Mouse (Mus musculus): ENCODE data around the gene Irf4. TPM values are rescaled to one million over a fixed set of nuclear protein-coding genes. Genes with fewer than 3 reads are reported as not detected.

Gene Irf4
- polyA plus RNA-seq (2016; fragmentation: Nextera tagmentation; extraction: Ambion mirVana): 0.04 and 0.06 TPM in 2 replicates

DNA sequence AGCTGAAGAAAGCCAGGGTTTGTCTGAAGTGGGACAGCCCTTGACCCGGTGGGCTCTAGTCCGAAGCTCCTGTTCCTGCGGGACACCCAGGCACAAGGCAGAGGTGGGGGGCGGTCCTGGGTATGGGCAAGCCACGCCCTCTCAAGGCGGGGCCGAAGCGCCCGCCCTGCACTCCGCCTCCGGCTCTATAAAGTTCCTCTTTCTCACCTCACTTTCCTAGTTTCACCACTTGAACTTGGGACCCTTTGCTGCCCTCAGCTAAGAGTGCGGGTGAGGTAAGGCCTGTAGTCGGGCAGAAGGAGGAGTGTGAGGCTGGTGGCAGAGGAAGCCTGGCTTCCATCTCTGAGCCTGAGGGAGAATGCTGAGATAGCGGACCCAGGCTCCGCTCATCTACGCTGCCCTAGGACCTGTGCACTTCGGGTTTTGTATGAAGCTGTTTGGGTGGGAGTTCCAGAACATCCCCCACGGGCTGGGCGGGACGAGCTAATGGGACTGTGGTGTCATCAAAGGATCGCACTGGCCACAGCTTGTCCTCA, at the start of gene Irf4:
Irf4 (plus strand) TSS at position 206 of the 536 bp plus-strand sequence.
- H3K27me3 ChIP-seq: peaks cover 76% of the 10 kb centered on the region
- H3K9me3 ChIP-seq: no peaks in the 10 kb centered on the region
- H3K4me3 ChIP-seq (replicated peaks): peak within 1 kb of the TSS; percentile 42
- peak; percentile 91 for ATAC-seq (ENCODE audit: low FRiP score)
- no peaks in the 10 kb centered on the region for H3K36me3 ChIP-seq (replicated peaks)
- H3K4me1 ChIP-seq: peaks cover 25% of the 10 kb centered on the region
- H3K9ac ChIP-seq: no peak within 1 kb of the TSS; the same call in 1 of the 2 replicates
- under 1% methylated on average over 21 of the region's 21 CpGs for WGBS
- H3K4me2 ChIP-seq: peak within 1 kb of the TSS; percentile 68
- H3K27ac ChIP-seq: no peak within 1 kb of the TSS

DNA sequence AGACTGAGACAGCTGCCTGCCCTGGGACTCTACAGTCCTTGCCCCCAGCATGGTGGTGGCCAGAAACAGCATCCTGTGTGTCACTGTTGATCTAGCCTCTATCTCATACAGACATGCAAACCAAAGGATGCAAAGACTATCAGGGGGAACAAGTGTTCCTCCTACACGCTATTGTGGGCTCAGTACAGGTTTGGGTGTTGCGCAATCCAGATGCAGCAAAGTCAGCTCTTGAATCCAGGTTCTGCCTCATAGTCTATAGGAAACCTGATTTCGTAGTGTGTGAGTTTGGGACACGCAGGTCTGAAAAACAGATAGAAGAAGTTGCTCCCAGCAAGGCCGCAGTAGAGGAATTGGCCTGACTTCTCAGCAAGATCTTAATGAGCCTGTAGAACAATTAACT, 46.3 kb upstream of the Irf4 start:
- no peak overlapping the region for H3K27ac ChIP-seq
- H3K9me3 ChIP-seq: no peaks in the 10 kb centered on the region
- H3K36me3 ChIP-seq (replicated peaks): no peaks in the 10 kb centered on the region
- WGBS: 92% methylated on average over 5 of the region's 5 CpGs
- H3K27me3 ChIP-seq: no peaks in the 10 kb centered on the region
- H3K4me3 ChIP-seq (replicated peaks): no peak overlapping the region
- no peak overlapping the region for H3K9ac ChIP-seq
- no peak overlapping the region for H3K4me2 ChIP-seq
- no peak for ATAC-seq (ENCODE audit: low FRiP score)
- no peaks in the 10 kb centered on the region for H3K4me1 ChIP-seq

DNA sequence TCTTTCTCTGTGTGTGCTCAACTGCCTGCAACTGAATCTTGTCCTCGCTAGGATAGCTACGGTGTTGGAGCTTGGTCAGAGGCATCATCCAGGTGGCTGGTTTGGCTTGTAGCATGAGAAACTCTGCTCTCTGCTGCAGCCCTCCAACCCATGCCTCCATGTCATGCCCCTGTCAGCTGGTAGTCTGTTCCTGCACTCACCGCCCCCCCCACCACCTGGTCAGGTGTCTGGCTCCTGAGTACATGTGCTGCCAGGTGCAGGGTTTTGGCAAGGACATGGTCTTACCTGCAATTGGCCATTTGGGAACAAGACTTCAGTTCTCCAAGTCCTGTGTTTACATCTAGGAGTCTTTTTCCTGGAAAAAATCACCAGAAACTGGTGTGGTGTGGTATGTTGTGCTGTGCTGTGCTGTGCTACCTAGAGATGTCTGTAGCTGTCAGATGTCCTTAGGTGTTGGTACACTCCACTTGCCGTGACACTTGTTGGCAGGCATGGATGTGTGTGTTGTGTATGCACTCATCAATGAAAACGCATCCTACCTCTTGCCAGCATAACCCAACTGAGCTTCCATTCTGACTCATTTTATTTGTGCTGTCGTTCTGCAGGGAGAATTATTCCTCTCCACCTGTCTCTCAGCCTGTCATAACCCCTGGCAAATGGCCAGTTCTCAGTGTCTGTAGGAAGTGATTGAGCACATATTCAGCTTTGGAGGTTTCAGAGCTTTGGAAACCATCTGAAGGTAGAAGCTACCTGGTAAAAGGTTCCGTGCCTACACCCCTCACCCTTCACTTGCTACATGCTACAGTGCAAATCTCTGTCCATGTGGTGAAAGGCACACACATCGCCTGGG, 44.6 kb upstream of the Irf4 start:
- no peaks in the 10 kb centered on the region for H3K4me1 ChIP-seq
- no peak for ATAC-seq (ENCODE audit: low FRiP score)
- H3K4me2 ChIP-seq: no peak overlapping the region
- H3K36me3 ChIP-seq (replicated peaks): no peaks in the 10 kb centered on the region
- 89% methylated on average over 8 of the region's 8 CpGs for WGBS
- no peak overlapping the region for H3K9ac ChIP-seq
- no peak overlapping the region for H3K4me3 ChIP-seq (replicated peaks)
- H3K27me3 ChIP-seq: no peaks in the 10 kb centered on the region
- no peaks in the 10 kb centered on the region for H3K9me3 ChIP-seq
- H3K27ac ChIP-seq: no peak overlapping the region

DNA sequence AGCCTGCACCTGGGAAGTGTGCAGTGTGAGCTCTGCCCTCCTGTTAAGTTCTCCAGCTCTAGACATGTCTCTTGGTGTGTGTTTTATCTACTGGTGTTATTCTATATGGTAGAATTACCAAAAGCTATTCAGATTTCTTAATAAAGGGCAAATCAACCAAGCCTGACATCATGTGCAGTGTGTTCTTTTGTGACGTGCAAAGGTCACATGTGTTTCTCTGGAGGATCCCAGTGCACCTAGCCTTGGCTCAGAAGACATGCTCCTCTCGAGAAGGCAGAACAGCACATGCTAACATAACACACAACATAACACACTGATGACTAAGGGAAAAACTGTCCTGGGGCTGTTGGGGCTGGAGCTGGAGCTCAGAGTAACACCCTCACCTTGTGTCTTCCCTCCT, 38.0 kb upstream of the Irf4 start:
- H3K4me1 ChIP-seq: no peaks in the 10 kb centered on the region
- no peak for ATAC-seq (ENCODE audit: low FRiP score)
- H3K27me3 ChIP-seq: no peaks in the 10 kb centered on the region
- no peak overlapping the region for H3K9ac ChIP-seq
- no peaks in the 10 kb centered on the region for H3K9me3 ChIP-seq
- H3K36me3 ChIP-seq (replicated peaks): no peaks in the 10 kb centered on the region
- no peak overlapping the region for H3K27ac ChIP-seq
- no peak overlapping the region for H3K4me2 ChIP-seq
- 76% methylated on average over 2 of the region's 2 CpGs for WGBS
- no peak overlapping the region for H3K4me3 ChIP-seq (replicated peaks)

DNA sequence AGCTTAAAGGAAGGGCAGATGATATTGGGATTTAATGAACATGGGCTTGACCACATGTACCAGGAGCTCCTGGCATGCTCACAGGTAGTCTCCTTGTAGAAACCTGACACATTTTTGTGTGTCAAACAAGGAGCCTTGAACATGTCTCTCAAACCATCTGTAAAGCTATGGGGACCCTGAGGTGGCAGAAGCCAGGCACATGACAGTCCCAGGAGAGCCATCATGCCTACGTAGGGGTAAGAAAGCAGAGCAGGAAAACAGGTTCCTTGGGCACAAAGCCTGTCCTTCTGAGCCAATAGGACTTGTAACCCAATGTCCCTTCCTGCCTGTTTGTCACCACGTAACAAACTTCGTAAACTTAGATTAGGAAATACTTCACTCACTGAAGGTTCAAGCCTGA, 37.3 kb upstream of the Irf4 start:
- Histone ChIP-seq H3K9ac (no peak overlapping the region), H3K4me2 (no peak overlapping the region), H3K4me1 (no peaks in the 10 kb centered on the region), H3K4me3 (replicated peaks) (no peak overlapping the region), H3K9me3 (no peaks in the 10 kb centered on the region), H3K27me3 (no peaks in the 10 kb centered on the region), H3K36me3 (replicated peaks) (no peaks in the 10 kb centered on the region), H3K27ac (no peak overlapping the region)
- ATAC-seq (ENCODE audit: low FRiP score): no peak
- WGBS: 95% methylated on average over 3 of the region's 3 CpGs

DNA sequence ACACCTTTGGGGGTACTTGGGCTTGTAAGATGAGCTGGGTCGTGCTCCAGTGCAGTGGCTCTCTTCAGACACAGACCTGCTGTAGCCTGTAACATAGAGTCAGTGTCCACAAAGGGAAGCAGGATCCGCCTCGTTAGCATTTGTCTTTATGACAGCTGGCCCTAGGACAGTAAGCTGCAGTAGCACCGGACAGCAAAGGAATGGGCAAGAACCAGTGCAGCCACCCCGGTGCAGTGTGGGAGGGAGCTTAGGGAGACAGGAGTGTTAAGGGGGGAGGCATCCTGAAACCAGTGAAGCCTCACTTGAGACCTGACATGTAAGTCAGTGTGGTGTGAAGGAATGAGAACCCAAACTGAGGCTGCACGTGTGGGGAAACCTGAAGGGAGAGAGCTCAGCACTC, 36.7 kb upstream of the Irf4 start:
- Histone ChIP-seq H3K9me3 (no peaks in the 10 kb centered on the region), H3K9ac (no peak overlapping the region), H3K27me3 (no peaks in the 10 kb centered on the region), H3K4me3 (replicated peaks) (no peak overlapping the region), H3K36me3 (replicated peaks) (no peaks in the 10 kb centered on the region), H3K27ac (no peak overlapping the region), H3K4me1 (0 out of 2 replicates have a peak, but pooled peaks cover 2% of the 10 kb centered on the region), H3K4me2 (no peak overlapping the region)
- ATAC-seq (ENCODE audit: low FRiP score): no peak
- 83% methylated on average over 6 of the region's 6 CpGs for WGBS

DNA sequence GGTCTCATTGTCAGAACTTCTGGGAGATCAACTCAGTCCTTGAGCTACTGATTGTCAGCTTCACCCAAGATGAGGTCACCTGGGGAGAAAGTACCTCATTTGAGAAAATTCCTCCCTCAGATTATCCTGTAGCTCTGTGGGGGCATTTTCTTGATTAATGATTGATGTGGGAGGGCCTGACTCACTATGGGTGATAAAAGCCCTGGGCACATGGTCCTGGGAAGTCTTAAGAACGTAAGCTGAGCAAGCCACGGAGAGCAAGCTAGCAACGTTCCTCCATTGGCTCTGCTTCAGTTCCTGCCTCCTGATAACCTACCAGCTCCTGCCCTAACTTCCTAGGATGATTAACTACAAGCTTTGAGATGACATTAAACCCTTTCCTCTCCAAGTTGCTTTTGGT, 35.4 kb upstream of the Irf4 start:
- WGBS: 88% methylated on average over 3 of the region's 3 CpGs
- Histone ChIP-seq H3K9ac (no peak overlapping the region), H3K9me3 (no peaks in the 10 kb centered on the region), H3K27ac (no peak overlapping the region), H3K4me2 (no peak overlapping the region), H3K4me1 (0 out of 2 replicates have a peak, but pooled peaks cover 2% of the 10 kb centered on the region), H3K27me3 (no peaks in the 10 kb centered on the region), H3K4me3 (replicated peaks) (no peak overlapping the region), H3K36me3 (replicated peaks) (no peaks in the 10 kb centered on the region)
- ATAC-seq (ENCODE audit: low FRiP score): no peak

DNA sequence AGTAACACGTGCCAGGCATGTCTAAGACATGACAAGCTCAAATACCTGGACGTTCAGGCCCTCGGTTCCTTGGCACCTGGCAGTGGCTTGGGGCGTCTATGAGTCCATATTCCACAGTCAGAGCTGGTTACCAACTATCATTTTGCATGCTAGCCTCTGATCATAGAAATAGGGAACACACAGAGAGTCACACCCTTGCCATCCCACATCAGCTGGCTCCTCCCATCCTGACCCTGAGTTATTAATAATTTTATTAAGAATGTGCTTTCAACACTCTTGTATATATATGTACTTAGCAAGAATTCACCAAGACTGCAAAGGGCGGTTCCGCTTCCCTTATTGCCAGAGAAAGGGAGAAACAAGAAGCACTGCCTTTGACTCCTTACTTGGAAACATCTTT, 34.5 kb upstream of the Irf4 start:
- no peaks in the 10 kb centered on the region for H3K36me3 ChIP-seq (replicated peaks)
- 92% methylated on average over 6 of the region's 6 CpGs for WGBS
- H3K9me3 ChIP-seq: no peaks in the 10 kb centered on the region
- no peak overlapping the region for H3K27ac ChIP-seq
- H3K4me3 ChIP-seq (replicated peaks): no peak overlapping the region
- no peak for ATAC-seq (ENCODE audit: low FRiP score)
- no peak overlapping the region for H3K9ac ChIP-seq
- H3K4me2 ChIP-seq: no peak overlapping the region
- no peaks in the 10 kb centered on the region for H3K27me3 ChIP-seq
- H3K4me1 ChIP-seq: 0 out of 2 replicates have a peak, but pooled peaks cover 2% of the 10 kb centered on the region

DNA sequence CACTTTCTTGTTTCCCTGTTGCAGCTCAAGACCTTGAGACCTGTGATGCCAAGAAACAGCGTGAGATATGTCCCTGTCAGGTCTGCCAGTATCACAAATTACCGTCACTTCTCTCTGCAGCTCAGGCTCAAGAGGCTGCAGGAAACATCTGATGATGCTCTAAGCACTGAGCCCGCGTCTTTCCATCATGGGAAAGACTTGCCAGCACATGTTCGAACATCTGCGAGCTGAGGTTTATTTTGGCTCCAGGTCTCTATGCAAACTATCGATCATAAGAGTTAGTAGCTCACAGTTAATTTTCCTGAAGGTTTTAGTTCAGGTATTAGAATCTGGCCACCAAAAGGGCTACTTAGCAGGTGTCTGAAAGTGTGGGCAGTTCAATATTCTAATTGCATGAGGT, 34.0 kb upstream of the Irf4 start:
- Histone ChIP-seq H3K9ac (no peak overlapping the region), H3K27me3 (no peaks in the 10 kb centered on the region), H3K4me1 (0 out of 2 replicates have a peak, but pooled peaks cover 2% of the 10 kb centered on the region), H3K9me3 (no peaks in the 10 kb centered on the region), H3K36me3 (replicated peaks) (no peaks in the 10 kb centered on the region), H3K4me2 (no peak overlapping the region), H3K27ac (no peak overlapping the region), H3K4me3 (replicated peaks) (no peak overlapping the region)
- WGBS: 92% methylated on average over 7 of the region's 7 CpGs
- no peak for ATAC-seq (ENCODE audit: low FRiP score)

DNA sequence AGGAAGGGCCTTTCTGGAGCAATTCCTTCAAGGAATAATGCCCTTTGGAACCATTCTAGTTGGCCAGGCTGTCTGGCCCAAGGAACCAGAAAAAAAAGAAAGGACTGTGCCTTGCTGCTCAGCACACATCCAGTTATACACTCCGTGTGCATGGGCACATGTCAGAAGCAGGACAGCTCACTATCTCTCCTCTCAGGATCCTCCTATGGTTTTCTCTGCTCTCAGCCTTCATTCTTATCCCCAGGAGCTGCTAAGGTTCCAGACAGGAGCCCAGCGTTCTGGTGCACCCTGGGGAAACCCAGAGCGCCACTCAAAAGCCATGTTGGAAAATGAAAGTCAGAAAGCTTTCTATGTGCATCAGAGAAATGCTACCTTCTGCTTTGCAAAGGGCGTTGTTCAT, 33.5 kb upstream of the Irf4 start:
- Histone ChIP-seq H3K9me3 (no peaks in the 10 kb centered on the region), H3K27me3 (no peaks in the 10 kb centered on the region), H3K4me1 (0 out of 2 replicates have a peak, but pooled peaks cover 2% of the 10 kb centered on the region), H3K27ac (no peak overlapping the region), H3K9ac (no peak overlapping the region), H3K4me2 (no peak overlapping the region), H3K4me3 (replicated peaks) (no peak overlapping the region), H3K36me3 (replicated peaks) (no peaks in the 10 kb centered on the region)
- no peak for ATAC-seq (ENCODE audit: low FRiP score)
- 90% methylated on average over 4 of the region's 4 CpGs for WGBS

DNA sequence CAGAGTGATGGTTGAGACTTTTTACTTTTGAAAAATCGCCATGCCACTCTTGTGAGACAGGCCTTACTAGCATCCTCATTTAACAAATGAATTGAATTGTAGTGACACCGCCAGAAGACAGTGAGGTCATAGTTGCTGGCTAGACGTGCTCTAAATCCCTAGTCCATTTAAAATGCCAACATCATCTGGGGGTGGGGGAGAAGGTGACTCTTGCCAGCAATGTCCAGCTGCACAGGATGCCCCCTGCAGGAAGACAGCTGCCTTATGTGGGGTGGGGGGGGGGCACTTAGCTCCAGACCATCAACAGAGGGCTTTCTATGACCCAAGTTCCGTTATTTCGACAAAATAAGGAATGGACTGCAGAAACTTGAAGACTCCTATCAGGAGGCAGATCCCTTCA, 32.4 kb upstream of the Irf4 start:
- WGBS: 81% methylated on average over 5 of the region's 5 CpGs
- H3K27ac ChIP-seq: no peak overlapping the region
- H3K9me3 ChIP-seq: no peaks in the 10 kb centered on the region
- ATAC-seq (ENCODE audit: low FRiP score): no peak
- no peak overlapping the region for H3K9ac ChIP-seq
- 0 out of 2 replicates have a peak, but pooled peaks cover 2% of the 10 kb centered on the region for H3K4me1 ChIP-seq
- H3K4me3 ChIP-seq (replicated peaks): no peak overlapping the region
- no peaks in the 10 kb centered on the region for H3K27me3 ChIP-seq
- no peak overlapping the region for H3K4me2 ChIP-seq
- H3K36me3 ChIP-seq (replicated peaks): no peaks in the 10 kb centered on the region

DNA sequence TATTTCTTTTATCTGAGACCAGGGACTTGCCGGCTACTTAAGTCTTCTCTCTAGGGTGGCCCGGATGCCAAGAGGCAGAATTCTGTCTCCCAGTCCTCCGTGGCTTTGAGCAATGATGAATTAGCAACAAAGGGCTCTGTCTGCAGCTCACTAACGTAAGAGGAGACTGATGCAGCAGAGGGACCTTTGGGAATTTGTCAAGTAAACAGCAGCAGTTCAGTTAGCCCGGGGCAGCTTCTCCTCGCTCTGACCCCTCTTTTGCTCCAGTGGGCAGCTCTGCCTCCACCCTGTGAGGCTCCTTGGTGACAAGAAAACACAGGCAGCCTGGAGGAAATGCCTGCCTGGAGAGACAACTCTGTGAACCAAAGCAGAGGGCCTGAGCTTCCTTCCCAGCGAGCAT, 26.4 kb upstream of the Irf4 start:
- H3K4me1 ChIP-seq: peaks cover 10% of the 10 kb centered on the region
- no peaks in the 10 kb centered on the region for H3K36me3 ChIP-seq (replicated peaks)
- H3K4me2 ChIP-seq: no peak overlapping the region
- no peaks in the 10 kb centered on the region for H3K9me3 ChIP-seq
- H3K9ac ChIP-seq: no peak overlapping the region
- no peak overlapping the region for H3K27ac ChIP-seq
- no peak for ATAC-seq (ENCODE audit: low FRiP score)
- H3K27me3 ChIP-seq: no peaks in the 10 kb centered on the region
- H3K4me3 ChIP-seq (replicated peaks): no peak overlapping the region
- 20% methylated on average over 7 of the region's 7 CpGs for WGBS

DNA sequence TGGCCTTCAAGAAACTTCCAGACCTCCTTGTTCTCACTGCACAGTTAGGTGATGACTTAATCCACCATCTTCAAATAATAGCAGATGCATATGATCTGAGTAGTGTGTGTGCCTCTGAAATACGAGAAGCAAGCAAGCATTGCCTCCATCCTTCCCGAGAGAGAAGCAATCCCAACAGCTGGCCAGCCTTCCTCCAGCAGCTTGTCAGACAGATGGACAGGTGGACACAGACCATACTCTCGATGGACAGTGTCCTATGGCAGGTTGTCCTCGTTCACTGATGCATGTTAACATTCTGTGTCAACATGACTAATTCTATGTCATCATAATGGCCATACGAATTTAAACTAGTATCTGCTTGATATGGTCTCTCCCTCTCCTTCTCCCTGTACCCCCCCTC, 25.8 kb upstream of the Irf4 start:
- Histone ChIP-seq H3K27ac (no peak overlapping the region), H3K27me3 (no peaks in the 10 kb centered on the region), H3K9me3 (no peaks in the 10 kb centered on the region), H3K9ac (no peak overlapping the region), H3K4me1 (peaks cover 10% of the 10 kb centered on the region), H3K4me2 (no peak overlapping the region), H3K36me3 (replicated peaks) (no peaks in the 10 kb centered on the region), H3K4me3 (replicated peaks) (no peak overlapping the region)
- ATAC-seq (ENCODE audit: low FRiP score): no peak
- WGBS: 66% methylated on average over 5 of the region's 5 CpGs

Measured in forebrain, embryonic 12.5 days (tissue).